Mouse (Mus musculus) kidney, postnatal 0 days (tissue): ENCODE measurements around the gene Olfr631. TPM values are rescaled to one million over a fixed set of nuclear protein-coding genes. Genes with fewer than 3 reads are reported as not detected.
"Not testable (repeated sequence)": the region's sequence is repeated elsewhere in the genome, so short reads cannot be mapped to it uniquely, and the experiment has no call there.

Source experiments
- ATAC-seq: fragments of 200-750 bp; cut with Nextera tagmentation; replicated peaks from 2 replicates; pipeline ENCODE4 v1.8.0; 2017; ENCODE audit warnings: low read depth, moderate number of reproducible peaks, moderate TSS enrichment, moderate library complexity; ENCODE audit not compliant: low FRiP score
- DNase-seq: peaks from one replicate; pipeline ENCODE4 v3.0.0-alpha.2; 2016; ENCODE audit warnings: low spot score
- H3K27ac ChIP-seq: fragments of 300-500 bp; sonication (generic); 2 replicates; pipeline ENCODE4 v1.5.1; 2014; ENCODE audit warnings: mild to moderate bottlenecking
- H3K27me3 ChIP-seq: fragments of 300-500 bp; sonication (generic); 2 replicates; pipeline ENCODE4 v1.6.1; 2014; ENCODE audit warnings: low read length, mixed read lengths; ENCODE audit not compliant: insufficient read depth
- H3K36me3 ChIP-seq: fragments of 300-500 bp; sonication (generic); 2 replicates; pipeline ENCODE4 v1.6.1; 2014; ENCODE audit warnings: low read length, mixed read lengths; ENCODE audit not compliant: insufficient read depth
- H3K4me1 ChIP-seq: fragments of 300-500 bp; sonication (generic); replicated peaks from 2 replicates; pipeline ENCODE4 v1.6.1; 2014; ENCODE audit warnings: antibody characterized with exemption, low read length, mixed read lengths; ENCODE audit not compliant: insufficient read depth
- H3K4me2 ChIP-seq: fragments of 300-500 bp; sonication (generic); 2 replicates; pipeline ENCODE4 v1.6.1; 2014; ENCODE audit warnings: mild to moderate bottlenecking, low read length, moderate library complexity, mixed read lengths
- H3K4me3 ChIP-seq: fragments of 300-500 bp; sonication (generic); replicated peaks from 2 replicates; pipeline ENCODE4 v1.5.1; 2014; ENCODE audit warnings: low read depth, low read length
- H3K9ac ChIP-seq: fragments of 300-500 bp; sonication (generic); 2 replicates; pipeline ENCODE4 v1.6.1; 2014; ENCODE audit warnings: low read depth, low read length
- H3K9me3 ChIP-seq: fragments of 300-500 bp; sonication (generic); replicated peaks from 2 replicates; pipeline ENCODE4 v1.6.1; 2016; ENCODE audit warnings: low read length, inconsistent platforms, mixed read lengths
- CTCF ChIP-seq: IDR thresholded peaks from 2 replicates; pipeline ENCODE4 v1.5.1; 2016; ENCODE audit warnings: antibody characterized with exemption, low read depth, mild to moderate bottlenecking, moderate library complexity
- WGBS: fragments of 180-500 bp; shearing (Covaris S2); extraction: QIAGEN DNeasy Blood & Tissue Kit; methylation state at CpG from one replicate; pipeline ENCODE4 v1.1.7; 2014; 5-methylcytosine and 5-hydroxymethylcytosine counted together
- polyA plus RNA-seq: library from polyadenylated mRNA; unstranded; fragments of >200 nt; fragmentation: Nextera tagmentation; extraction: Ambion mirVana; gene quantifications from 2 replicates; pipeline ENCODE4 v1.2.1, GENCODE M21; 2015

The Olfr631 gene
- polyA plus RNA-seq, 1 experiment from 2014 or later, result not detected

GRCm38 (mm10) chr7:103934264-103934663 lies 5.6 kb downstream of the Olfr631 start, which contains the start of gene Olfr632:
TSS of gene Olfr632 (plus strand) at chr7:103934347.
- Histone ChIP-seq H3K27ac (no peak within 1 kb of the TSS), H3K4me3 (no peak within 1 kb of the TSS), H3K9ac (no peak within 1 kb of the TSS), H3K9me3 (no peaks in the 10 kb centered on the region), H3K4me2 (no peak within 1 kb of the TSS), H3K27me3 (no peaks in the 10 kb centered on the region), H3K4me1 (no peaks in the 10 kb centered on the region), H3K36me3 (no peaks in the 10 kb centered on the region)
- WGBS, result 75% methylated on average over 2 of the region's 2 CpGs
- DNase-seq (no peak), ATAC-seq (no peak)
- no peak for TF ChIP-seq CTCF

- Histone ChIP-seq H3K4me3 (no peak overlapping the region), H3K9me3 (no peaks in the 10 kb centered on the region), H3K4me2 (no peak overlapping the region), H3K4me1 (no peaks in the 10 kb centered on the region), H3K27ac (no peak overlapping the region), H3K9ac (no peak overlapping the region), H3K27me3 (no peaks in the 10 kb centered on the region), H3K36me3 (no peaks in the 10 kb centered on the region)
- no peak for ATAC-seq
- WGBS, result 25% methylated on average over 2 of the region's 2 CpGs
- peak; percentile 70 for DNase-seq
- peak; percentile 83 for TF ChIP-seq CTCF
Observed at GRCm38 (mm10) chr7:103942730-103943129, 14.1 kb downstream of the Olfr631 start.

DNA sequence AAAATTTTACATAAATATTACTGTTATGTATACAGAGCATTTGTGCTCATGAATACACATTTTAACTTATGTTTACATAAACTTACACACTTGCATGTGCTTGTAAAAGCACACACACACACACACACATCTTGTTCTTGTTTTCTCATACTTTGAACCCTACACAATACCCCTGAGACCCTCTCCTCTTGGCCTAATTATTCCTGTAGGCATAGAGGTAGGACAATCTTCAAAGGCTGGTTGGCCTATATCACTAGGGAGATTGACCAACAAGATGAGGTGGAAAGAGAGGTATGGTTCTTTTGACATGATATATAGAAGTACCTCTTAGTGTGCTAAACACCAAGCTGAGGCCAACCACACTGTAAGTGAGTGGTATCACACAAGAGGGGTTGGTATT lies 15.5 kb downstream of the Olfr631 start, which contains the start of gene Olfr633:
Olfr633 (plus strand) TSS at position 301 of the 400 bp plus-strand sequence.
- no peaks in the 10 kb centered on the region for H3K27me3 ChIP-seq
- ATAC-seq (no peak), DNase-seq (no peak)
- H3K9me3 ChIP-seq, result no peaks in the 10 kb centered on the region
- no peak within 1 kb of the TSS for H3K4me2 ChIP-seq
- H3K36me3 ChIP-seq, result no peaks in the 10 kb centered on the region
- TF ChIP-seq CTCF, result no peak
- no peak within 1 kb of the TSS for H3K4me3 ChIP-seq
- no peaks in the 10 kb centered on the region for H3K4me1 ChIP-seq
- no peak within 1 kb of the TSS for H3K27ac ChIP-seq
- no peak within 1 kb of the TSS for H3K9ac ChIP-seq

DNA sequence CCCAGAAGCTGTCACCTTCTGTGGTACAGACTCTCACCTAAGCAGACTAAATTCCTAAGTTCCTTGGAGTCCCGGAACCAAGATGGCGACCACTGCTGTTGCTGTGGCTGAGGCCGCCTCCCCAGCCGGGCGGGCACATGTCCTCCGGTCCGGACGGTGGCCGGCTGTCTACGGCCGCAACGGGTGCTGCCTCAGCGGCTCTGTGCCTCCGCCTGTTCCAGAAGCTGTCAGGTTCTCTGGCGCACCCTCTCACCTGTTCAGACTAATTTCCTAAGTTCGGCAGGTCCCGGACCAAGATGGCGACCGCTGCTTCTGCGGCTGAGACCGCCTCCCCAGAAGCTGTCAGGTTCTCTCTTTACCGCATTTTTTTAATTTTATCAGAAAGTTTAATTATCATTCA lies 38.2 kb downstream of the Olfr631 start:
- 96% methylated on average over 22 of the region's 22 CpGs for WGBS

GRCm38 (mm10) chr7:103970852-103971251 lies 42.2 kb downstream of the Olfr631 start, which contains the start of gene Olfr635:
TSS of gene Olfr635 (plus strand) at chr7:103971152.
- Histone ChIP-seq H3K27me3 (no peaks in the 10 kb centered on the region), H3K4me1 (no peaks in the 10 kb centered on the region), H3K9ac (no peak within 1 kb of the TSS), H3K27ac (no peak within 1 kb of the TSS), H3K4me2 (no peak within 1 kb of the TSS), H3K36me3 (no peaks in the 10 kb centered on the region), H3K4me3 (no peak within 1 kb of the TSS), H3K9me3 (no peaks in the 10 kb centered on the region)
- TF ChIP-seq CTCF, result no peak
- WGBS, result 80% methylated on average over 1 of the region's 1 CpGs
- DNase-seq (no peak), ATAC-seq (no peak)

More for the DNA sequence above, 38.2 kb downstream of the Olfr631 start:
- not testable (repeated sequence) for DNase-seq, H3K36me3 ChIP-seq, H3K27ac ChIP-seq, H3K9ac ChIP-seq, ATAC-seq, H3K4me1 ChIP-seq, H3K9me3 ChIP-seq, H3K4me2 ChIP-seq, H3K4me3 ChIP-seq, H3K27me3 ChIP-seq

DNA sequence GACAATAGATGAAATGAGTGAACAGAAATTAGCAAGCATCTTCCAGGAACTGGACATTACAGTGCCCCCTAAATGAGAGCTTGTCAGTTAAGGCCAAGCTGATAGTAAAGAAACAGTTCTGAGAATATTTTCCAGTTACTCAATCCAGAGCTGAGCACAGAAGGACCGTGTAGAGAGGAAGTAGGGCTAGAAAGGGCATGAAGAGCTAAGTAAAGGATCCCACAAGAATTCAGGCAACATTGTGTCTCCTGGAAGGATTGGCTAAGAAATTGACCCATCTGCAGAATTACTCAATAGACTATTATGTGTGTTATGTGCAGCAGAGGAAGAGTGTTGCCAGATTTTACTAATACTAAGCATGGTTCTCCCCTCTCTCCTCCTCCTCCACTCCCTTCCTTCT lies 43.2 kb downstream of the Olfr631 start:
- Histone ChIP-seq H3K27me3 (no peaks in the 10 kb centered on the region), H3K36me3 (no peaks in the 10 kb centered on the region), H3K4me2 (no peak overlapping the region), H3K27ac (no peak overlapping the region), H3K4me3 (no peak overlapping the region), H3K4me1 (no peaks in the 10 kb centered on the region), H3K9me3 (no peaks in the 10 kb centered on the region), H3K9ac (no peak overlapping the region)
- TF ChIP-seq CTCF, result no peak
- WGBS, result 61% methylated on average over 1 of the region's 1 CpGs
- DNase-seq (no peak), ATAC-seq (no peak)

Other genes with a start within 250 kb of the Olfr631 start
- gene Olfr625-ps1, start 246.1 kb upstream of the Olfr631 start, polyA plus RNA-seq, result not detected in 2 replicates
- not detected in 2 replicates for gene Olfr243, start 214.2 kb upstream of the Olfr631 start, polyA plus RNA-seq
- not detected in 2 replicates for gene Olfr628, start 198.5 kb upstream of the Olfr631 start, polyA plus RNA-seq
- not detected in 2 replicates for gene Olfr629, start 183.9 kb upstream of the Olfr631 start, polyA plus RNA-seq
- not detected in 2 replicates for gene Olfr630, start 171.5 kb upstream of the Olfr631 start, polyA plus RNA-seq
- not detected in 2 replicates for gene Olfr69, start 157.2 kb upstream of the Olfr631 start, polyA plus RNA-seq
- not detected in 2 replicates for gene Olfr68, start 149.1 kb upstream of the Olfr631 start, polyA plus RNA-seq
- gene Olfr67, start 137.0 kb upstream of the Olfr631 start, polyA plus RNA-seq, result not detected in 2 replicates
- gene Hbb-bt, start 114.8 kb upstream of the Olfr631 start, polyA plus RNA-seq, result 402 and 408 TPM in 2 replicates
- gene Hbb-bs, start 100.7 kb upstream of the Olfr631 start, polyA plus RNA-seq, result 1,726 and 1,799 TPM in 2 replicates
- not detected in 2 replicates for gene Hbb-bh2, start 88.3 kb upstream of the Olfr631 start, polyA plus RNA-seq
- gene Hbb-bh1, start 85.7 kb upstream of the Olfr631 start, polyA plus RNA-seq, result not detected in 2 replicates
- gene Hbb-y, start 75.6 kb upstream of the Olfr631 start, polyA plus RNA-seq, result 0.38 and 0.54 TPM in 2 replicates
- gene Olfr66, start 42.6 kb upstream of the Olfr631 start, polyA plus RNA-seq, result not detected in 2 replicates
- not detected in 2 replicates for gene Olfr64, start 34.3 kb upstream of the Olfr631 start, polyA plus RNA-seq
- not detected in 2 replicates for gene Olfr65, start 25.3 kb upstream of the Olfr631 start, polyA plus RNA-seq
- not detected in 2 replicates for gene Olfr632, start 5.5 kb downstream of the Olfr631 start, polyA plus RNA-seq
- not detected in 2 replicates for gene Olfr633, start 15.6 kb downstream of the Olfr631 start, polyA plus RNA-seq
- not detected in 2 replicates for gene Olfr635, start 42.3 kb downstream of the Olfr631 start, polyA plus RNA-seq
- gene Olfr638, start 69.9 kb downstream of the Olfr631 start, polyA plus RNA-seq, result not detected in 2 replicates
- 0.01 TPM in 1 of 2 replicates, not detected in the other for gene Olfr639, start 88.5 kb downstream of the Olfr631 start, polyA plus RNA-seq
- gene Olfr640, start 96.7 kb downstream of the Olfr631 start, polyA plus RNA-seq, result not detected in 2 replicates
- not detected in 2 replicates for gene Olfr641, start 106.6 kb downstream of the Olfr631 start, polyA plus RNA-seq
- gene Olfr642, start 123.8 kb downstream of the Olfr631 start, polyA plus RNA-seq, result not detected in 2 replicates
- not detected in 2 replicates for gene 4930516K23Rik, start 132.6 kb downstream of the Olfr631 start, polyA plus RNA-seq
- gene Olfr644, start 143.0 kb downstream of the Olfr631 start, polyA plus RNA-seq, result not detected in 2 replicates
- gene Olfr645, start 156.6 kb downstream of the Olfr631 start, polyA plus RNA-seq, result not detected in 2 replicates
- gene Olfr646, start 176.0 kb downstream of the Olfr631 start, polyA plus RNA-seq, result not detected in 2 replicates
- gene Ubqln5, start 201.0 kb downstream of the Olfr631 start, polyA plus RNA-seq, result not detected in 2 replicates
- gene Olfr643, start 208.6 kb downstream of the Olfr631 start, polyA plus RNA-seq, result not detected in 2 replicates
- gene Ubqln3, start 214.5 kb downstream of the Olfr631 start, polyA plus RNA-seq, result not detected in 2 replicates
- not detected in 2 replicates for gene Ubqlnl, start 221.7 kb downstream of the Olfr631 start, polyA plus RNA-seq
- gene Olfm5, start 236.0 kb downstream of the Olfr631 start, polyA plus RNA-seq, result not detected in 2 replicates